Mouse (Mus musculus): ENCODE results near the gene Ttc4.

DNA sequence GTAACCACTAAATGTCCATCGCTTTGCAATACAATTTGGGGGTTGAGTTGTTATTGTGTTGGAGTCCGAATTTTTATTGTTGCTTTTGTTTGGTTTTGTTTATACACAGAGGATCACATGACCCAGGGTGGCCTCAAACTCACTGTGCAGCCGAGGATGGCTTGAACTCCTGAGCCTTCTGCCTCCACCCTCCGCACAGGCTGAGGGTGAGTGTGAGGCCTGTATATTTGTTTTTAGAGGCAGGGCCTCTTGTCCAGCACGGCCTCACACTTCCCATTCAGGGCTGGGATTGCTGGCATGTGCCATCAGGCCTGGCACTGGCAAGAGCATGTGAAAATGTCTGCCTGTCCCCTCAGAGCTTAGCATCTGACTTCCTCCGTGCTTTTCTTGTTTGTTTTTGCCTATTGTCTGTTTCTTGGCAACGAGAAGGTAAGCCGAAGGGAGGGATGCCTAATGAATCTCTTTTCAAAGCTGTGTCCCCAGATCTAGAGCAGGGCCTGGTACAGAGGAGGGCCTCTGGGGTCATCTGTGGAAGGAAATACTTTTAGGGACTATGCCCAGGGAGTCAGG lies 26.4 kb upstream of the Ttc4 start:
- TF ChIP-seq MXI1 (IDR thresholded peaks at IDR 0.05; ENCODE audit: low read depth, low read length) (no peak), MYB (IDR thresholded peaks at IDR 0.05; ENCODE audit: low read depth, low read length) (no peak), EP300 (IDR thresholded peaks at IDR 0.05; ENCODE audit: low read depth in 1 of 2, low read length in 2 of 2) (no peak), USF1 (IDR thresholded peaks at IDR 0.05; ENCODE audit: low read depth, low read length) (no peak), ZKSCAN1 (IDR thresholded peaks at IDR 0.05; ENCODE audit: low read depth, low read length) (no peak), CTCF (IDR thresholded peaks at IDR 0.05 in 2 of 3, conservative IDR thresholded peaks at IDR 0.05 in 1 of 3; ENCODE audit: control insufficient read depth in 1 of 3, insufficient read depth in 1 of 3, low read depth in 2 of 3, low read length in 3 of 3, poor library complexity in 1 of 3, severe bottlenecking in 1 of 3) (no peak), CHD1 (IDR thresholded peaks at IDR 0.05; ENCODE audit: low read depth, low read length) (no peak), E2F4 (IDR thresholded peaks at IDR 0.05; ENCODE audit: borderline replicate concordance, low read depth, low read length) (no peak), NRF1 (IDR thresholded peaks at IDR 0.05; ENCODE audit: insufficient read depth, low read depth, low read length, poor library complexity, severe bottlenecking) (no peak), SMC3 (IDR thresholded peaks at IDR 0.05; ENCODE audit: low read depth, low read length) (no peak), POLR2A (IDR thresholded peaks at IDR 0.05; ENCODE audit: control insufficient read depth in 1 of 2, insufficient read depth in 1 of 2, low read depth in 1 of 2, low read length in 2 of 2, poor library complexity in 1 of 2) (no peak), GABPA (IDR thresholded peaks at IDR 0.05; ENCODE audit: low read depth, low read length) (no peak), TCF12 (IDR thresholded peaks at IDR 0.05; ENCODE audit: low read depth, low read length) (no peak)
